Mouse (Mus musculus) gastrocnemius, postnatal 14 days (tissue): ENCODE data around the gene Maea. TPM values are rescaled to one million over a fixed set of nuclear protein-coding genes. Genes with fewer than 3 reads are reported as not detected.
"Not testable (repeated sequence)": the region's sequence is repeated elsewhere in the genome, so short reads cannot be mapped to it uniquely, and the experiment has no call there.

Source experiments
- DNase-seq: peaks from one replicate; pipeline ENCODE4 v3.0.0; 2021; ENCODE audit warnings: mixed read lengths
- intact Hi-C: fragments of 180-260 bp; cut with DNase I; formaldehyde crosslinking; loops from one replicate; pipeline ENCODE4 v1.15.1; 2025; ENCODE audit warnings: low total_unique reads
- long read RNA-seq, 2 experiments: library from polyadenylated mRNA; stranded (forward); transcript quantifications; one replicate each; pipeline ENCODE4 v2.0.0; 2021
- total RNA-seq, 2 experiments: library from RNA; stranded (reverse); gene quantifications; 2 replicates each; pipeline ENCODE4 v1.2.3; 2021

Gene Maea
- 10 to 100 TPM; 64.9 to 65.0 TPM for total RNA-seq
- long read RNA-seq, experiment 1, transcript Maea-201 (9 exons, 2,193 nt) = major isoform, 99 of 112 reads
- long read RNA-seq, experiment 1, partial matches to known transcripts = 9 of 112 reads
- long read RNA-seq, experiment 1, other reads (novel, unspliced or antisense) = 4 of 112 reads
- long read RNA-seq, experiment 2, transcript Maea-201 (9 exons, 2,193 nt) = major isoform, 124 of 141 reads
- long read RNA-seq, experiment 2, partial matches to known transcripts = 5 of 141 reads
- long read RNA-seq, experiment 2, other reads (novel, unspliced or antisense) = 10 of 141 reads

GRCm38 (mm10) chr5:33335273-33335976, at the start of gene Maea:
TSS of gene Maea (plus strand) at chr5:33335509.
- intact Hi-C loops = no loop called here
- peak; percentile 97 for DNase-seq

GRCm38 (mm10) chr5:33293796-33294430, 41.4 kb upstream of the Maea start:
- no peak for DNase-seq
- intact Hi-C loops = no loop called here

GRCm38 (mm10) chr5:33297164-33297563, 38.1 kb upstream of the Maea start:
- no peak for DNase-seq
- intact Hi-C loops = no loop called here

- intact Hi-C loops = no loop called here
- no peak for DNase-seq
These were observed 33.5 kb upstream of the Maea start for GRCm38 (mm10) chr5:33301801-33302200.

GRCm38 (mm10) chr5:33310704-33311462, 24.4 kb upstream of the Maea start:
- no peak for DNase-seq
- intact Hi-C loops = no loop called here

- intact Hi-C loops = no loop called here
- no peak for DNase-seq
These were observed 23.1 kb upstream of the Maea start for GRCm38 (mm10) chr5:33312192-33312591.

GRCm38 (mm10) chr5:33324491-33324890, 10.8 kb upstream of the Maea start:
- DNase-seq = no peak
- intact Hi-C loops = no loop called here

- DNase-seq = no peak
- intact Hi-C loops = no loop called here
These were observed 682 bp upstream of the Maea start for GRCm38 (mm10) chr5:33334381-33335272.

GRCm38 (mm10) chr5:33335977-33336360, 660 bp downstream of the Maea start:
- intact Hi-C loops = no loop called here
- DNase-seq = peak; percentile 38

- intact Hi-C loops = no loop called here
- DNase-seq = no peak
These were observed 1.9 kb downstream of the Maea start for GRCm38 (mm10) chr5:33337206-33337605.

GRCm38 (mm10) chr5:33341165-33341564, 5.9 kb downstream of the Maea start:
- intact Hi-C loops = no loop called here
- DNase-seq = no peak

- DNase-seq, intact Hi-C loops: not testable (repeated sequence)
These were observed 6.9 kb downstream of the Maea start for GRCm38 (mm10) chr5:33342248-33342647.

- intact Hi-C loops = no loop called here
- no peak for DNase-seq
These were observed 7.5 kb downstream of the Maea start for GRCm38 (mm10) chr5:33342821-33343220.

GRCm38 (mm10) chr5:33343571-33343970, 8.3 kb downstream of the Maea start:
- intact Hi-C loops = no loop called here
- no peak for DNase-seq

- intact Hi-C loops = no loop called here
- no peak for DNase-seq
These were observed 8.8 kb downstream of the Maea start for GRCm38 (mm10) chr5:33344070-33344469.

- no peak for DNase-seq
- intact Hi-C loops = no loop called here
These were observed 12.3 kb downstream of the Maea start for GRCm38 (mm10) chr5:33347620-33348019.

GRCm38 (mm10) chr5:33349205-33349604, 13.9 kb downstream of the Maea start:
- DNase-seq = no peak
- intact Hi-C loops = no loop called here

GRCm38 (mm10) chr5:33349706-33350105, 14.4 kb downstream of the Maea start:
- intact Hi-C loops = no loop called here
- DNase-seq = no peak
